Mouse (Mus musculus): ENCODE measurements around the gene Bcat1.

- no peak for TF ChIP-seq E2F4 (IDR thresholded peaks at IDR 0.05; ENCODE audit: insufficient read depth)
- TF ChIP-seq POLR2A (IDR thresholded peaks at IDR 0.05; ENCODE audit: insufficient read length, low read depth): no peak
- TF ChIP-seq POLR2AphosphoS2 (IDR thresholded peaks at IDR 0.05; ENCODE audit: insufficient read length, low read depth): no peak
- TF ChIP-seq TCF12 (IDR thresholded peaks at IDR 0.05; ENCODE audit: insufficient read depth, poor library complexity, severe bottlenecking): no peak
- no peak for TF ChIP-seq USF1 (IDR thresholded peaks at IDR 0.05; ENCODE audit: low read depth)
- no peak for TF ChIP-seq MYOG (IDR thresholded peaks at IDR 0.05; ENCODE audit: control insufficient read depth in 1 of 3, insufficient read depth in 1 of 3, insufficient read length in 2 of 3, low read depth in 2 of 3)
- no peak for TF ChIP-seq MAX (IDR thresholded peaks at IDR 0.05; ENCODE audit: low read depth)
- TF ChIP-seq MYOD1 (IDR thresholded peaks at IDR 0.05; ENCODE audit: control insufficient read depth in 1 of 3, insufficient read length in 2 of 3, low read depth in 2 of 3): no peak
- TF ChIP-seq CEBPB (IDR thresholded peaks at IDR 0.05; ENCODE audit: insufficient read depth, poor library complexity, severe bottlenecking): no peak
- TF ChIP-seq REST (IDR thresholded peaks at IDR 0.05; ENCODE audit: insufficient read depth, insufficient read length): no peak
These were observed 53.6 kb downstream of the Bcat1 start for GRCm38 (mm10) chr6:145022349-145022748.

Measured in myocyte (in vitro differentiated cells).